Mouse (Mus musculus): ENCODE measurements around the gene Ctsf.
A peak's percentile ranks its signal among the peaks of the same experiment; 100 is the strongest.
"Not testable (repeated sequence)": the region's sequence is repeated elsewhere in the genome, so short reads cannot be mapped to it uniquely, and the experiment has no call there.

Gene Ctsf

GRCm38 (mm10) chr19:4849800-4850199, 5.1 kb upstream of the Ctsf start:
- DNase-seq (ENCODE audit: low spot score in 2 of 2): no peak

DNA sequence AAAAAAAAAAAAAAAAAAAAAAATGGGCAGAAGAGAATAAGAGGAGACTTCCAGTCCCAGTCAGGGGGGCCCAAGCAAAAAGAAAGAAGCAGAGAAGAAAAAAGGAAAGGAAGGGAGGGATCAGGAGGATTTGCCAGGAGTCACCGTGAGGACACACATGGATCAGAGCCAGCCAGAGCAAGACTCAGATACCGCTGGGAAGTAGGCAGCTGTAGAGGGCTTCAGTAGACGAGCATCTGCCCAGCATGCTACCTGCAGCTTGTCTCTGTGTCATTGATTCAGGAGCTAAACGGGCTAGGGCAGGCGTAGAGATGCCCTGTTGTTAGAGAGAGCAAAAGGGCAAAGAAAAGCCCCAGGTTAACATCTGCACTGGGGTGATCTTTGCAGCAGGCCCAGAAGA, 4.6 kb upstream of the Ctsf start:
- no peak for DNase-seq (ENCODE audit: low spot score in 2 of 2)

DNA sequence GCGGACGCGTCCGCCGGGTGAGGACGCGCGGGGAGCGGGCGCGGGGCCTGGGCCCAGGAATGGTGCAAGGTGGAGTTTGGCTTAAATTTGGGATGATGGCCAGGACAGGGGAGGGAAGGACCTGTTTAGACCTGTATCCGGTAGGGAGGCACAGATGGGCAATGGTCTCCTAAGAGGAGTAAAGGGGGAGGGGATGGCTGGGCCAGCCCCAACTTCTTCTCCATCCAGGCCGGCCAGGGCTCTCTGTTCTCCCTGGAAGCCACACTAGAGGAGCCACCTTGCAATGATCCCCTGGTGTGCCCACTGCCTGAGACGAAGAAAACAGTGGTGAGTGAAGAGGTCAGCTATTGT, 515 bp downstream of the Ctsf start:
- no peak for DNase-seq (ENCODE audit: low spot score in 2 of 2)

DNA sequence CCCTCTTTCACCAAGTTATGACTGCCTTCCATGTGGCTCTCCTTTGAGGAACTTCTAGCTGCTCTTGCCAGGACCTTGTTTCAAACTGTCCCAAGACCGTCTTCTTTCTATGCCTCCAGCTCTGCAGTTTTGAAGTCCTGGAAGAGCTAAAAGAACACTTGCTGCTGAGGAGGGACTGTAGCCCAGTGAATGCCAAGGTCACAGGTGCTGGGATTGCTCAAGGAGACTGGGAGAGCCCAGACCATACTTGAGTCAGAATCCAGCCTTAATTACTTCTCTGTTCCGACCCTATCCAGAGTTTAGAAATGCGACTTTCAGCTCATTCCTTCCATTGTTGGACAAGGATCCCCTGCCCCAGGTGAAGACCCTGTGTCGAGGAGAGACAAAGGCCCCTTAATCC, 1.0 kb downstream of the Ctsf start:
- no peak for DNase-seq (ENCODE audit: low spot score in 2 of 2)

DNA sequence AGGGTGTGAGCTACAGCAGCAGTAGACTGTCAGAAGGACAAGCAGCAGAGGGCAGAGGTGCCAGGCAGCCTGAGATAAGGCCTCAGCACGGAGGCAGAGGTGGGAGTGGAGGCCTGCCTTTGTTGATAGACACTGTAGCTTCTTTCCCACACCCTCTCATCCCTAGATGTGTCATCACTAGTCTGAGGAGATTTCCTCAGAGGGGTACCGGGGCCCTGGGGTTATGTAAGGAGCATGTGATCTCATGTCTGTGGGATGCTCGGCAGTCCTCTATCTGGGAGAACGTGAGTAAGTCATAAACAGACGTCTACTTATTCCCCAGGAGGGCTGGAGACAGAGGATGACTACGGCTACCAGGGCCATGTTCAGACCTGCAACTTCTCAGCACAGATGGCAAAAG, 4.2 kb downstream of the Ctsf start:
- no peak for DNase-seq (ENCODE audit: low spot score in 2 of 2)

DNA sequence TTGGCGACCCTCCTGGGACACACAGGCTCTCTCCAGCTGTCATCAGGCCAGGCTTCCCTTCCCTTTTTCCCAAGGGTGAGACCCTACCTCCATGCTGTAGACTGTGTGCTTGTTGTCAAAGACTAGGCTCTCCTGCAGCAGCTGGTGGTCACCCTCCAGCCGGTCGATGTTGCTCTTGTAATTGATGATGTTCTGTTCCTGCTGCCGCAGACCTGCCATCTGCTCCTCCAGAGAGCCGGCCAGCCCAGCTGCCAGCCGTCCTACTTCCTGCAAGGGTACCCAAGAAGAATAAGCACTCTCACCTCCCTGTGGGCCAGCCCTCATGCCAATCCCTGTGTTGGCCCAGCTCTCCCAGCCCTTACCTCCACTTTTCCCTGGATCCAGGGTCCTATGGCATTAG, 8.1 kb downstream of the Ctsf start:
- DNase-seq (ENCODE audit: low spot score in 2 of 2): no peak

DNA sequence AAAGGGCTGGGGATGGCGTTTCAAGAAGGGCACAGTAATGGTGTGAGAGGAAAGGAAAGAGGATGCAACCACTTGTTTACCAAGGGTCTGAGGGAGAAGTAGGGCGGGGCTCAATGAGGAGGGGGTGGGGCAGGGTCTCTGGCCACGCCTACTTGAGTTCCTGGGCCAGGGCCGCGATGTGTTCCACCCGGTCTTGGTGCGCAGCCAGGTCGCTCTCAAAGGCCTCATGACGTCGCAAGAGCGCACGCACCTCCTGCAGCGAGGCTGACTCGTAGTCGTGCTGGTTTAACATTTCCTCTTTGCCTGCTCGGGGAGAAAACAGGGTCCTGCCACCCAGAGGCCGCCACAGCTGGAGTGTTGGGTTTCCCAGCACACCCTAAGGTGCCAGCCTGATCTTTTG, 10.2 kb downstream of the Ctsf start:
- no peak for DNase-seq (ENCODE audit: low spot score in 2 of 2)

DNA sequence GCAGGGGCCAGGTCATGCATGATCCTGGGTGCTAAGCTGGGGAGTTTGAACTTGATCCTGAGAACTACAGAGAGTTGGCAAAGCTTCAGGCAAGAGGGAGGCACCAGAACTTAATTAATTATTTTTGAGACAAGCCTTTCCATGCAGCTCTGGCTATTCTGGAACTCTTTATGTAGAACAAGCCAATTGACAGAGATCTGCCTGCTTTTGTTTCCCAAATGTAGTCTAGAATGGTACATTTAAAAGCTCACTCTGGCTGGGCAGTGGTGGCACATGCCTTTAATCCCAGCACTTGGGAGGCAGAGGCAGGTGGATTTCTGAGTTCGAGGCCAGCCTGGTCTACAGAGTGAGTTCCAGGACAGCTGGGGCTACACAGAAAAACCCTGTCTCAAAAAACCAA, 19.7 kb downstream of the Ctsf start:
- not testable (repeated sequence) for DNase-seq (ENCODE audit: low spot score in 2 of 2)

GRCm38 (mm10) chr19:4876241-4876640, 21.3 kb downstream of the Ctsf start:
- no peak for DNase-seq (ENCODE audit: low spot score in 2 of 2)

GRCm38 (mm10) chr19:4876755-4877154, 21.8 kb downstream of the Ctsf start:
- DNase-seq (ENCODE audit: low spot score in 2 of 2): no peak

- peak; percentile 13 to 63 for DNase-seq (ENCODE audit: low spot score in 2 of 2)
Observed at GRCm38 (mm10) chr19:4877785-4878184, 22.9 kb downstream of the Ctsf start, which contains the start of gene Actn3. Gene Actn3, minus strand, starts transcription at chr19:4877909.

- DNase-seq (ENCODE audit: low spot score in 2 of 2): peak; percentile 96 to 97
Observed at GRCm38 (mm10) chr19:4878405-4879323, 23.7 kb downstream of the Ctsf start, which contains the start of gene Zdhhc24. Gene Zdhhc24, plus strand, starts transcription at chr19:4878668.

DNA sequence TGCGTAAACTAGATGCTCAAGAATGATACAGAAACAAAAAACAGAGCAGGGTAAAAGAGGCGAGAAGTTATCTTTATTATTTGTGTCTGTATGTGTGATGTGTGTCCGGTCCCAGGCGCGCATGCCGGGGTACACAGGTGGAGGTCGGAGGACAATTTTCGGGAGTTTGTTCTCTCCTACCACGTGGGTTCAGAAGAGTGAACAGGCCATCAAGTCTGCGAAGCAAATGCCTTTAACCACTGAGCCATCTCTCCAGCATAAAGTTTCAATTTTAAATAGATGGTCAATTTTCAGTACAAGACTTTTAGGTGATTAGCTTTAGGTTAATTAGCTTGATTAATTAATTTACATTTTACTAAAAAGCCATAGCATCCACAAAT, 24.4 kb downstream of the Ctsf start:
- no peak for DNase-seq (ENCODE audit: low spot score in 2 of 2)

- no peak for DNase-seq (ENCODE audit: low spot score in 2 of 2)
Observed at GRCm38 (mm10) chr19:4883961-4884360, 29.0 kb downstream of the Ctsf start.

- DNase-seq (ENCODE audit: low spot score in 2 of 2): no peak
Observed at GRCm38 (mm10) chr19:4889791-4890190, 34.9 kb downstream of the Ctsf start.

- DNase-seq (ENCODE audit: low spot score in 2 of 2): no peak
Observed at GRCm38 (mm10) chr19:4891798-4892197, 36.9 kb downstream of the Ctsf start.

DNA sequence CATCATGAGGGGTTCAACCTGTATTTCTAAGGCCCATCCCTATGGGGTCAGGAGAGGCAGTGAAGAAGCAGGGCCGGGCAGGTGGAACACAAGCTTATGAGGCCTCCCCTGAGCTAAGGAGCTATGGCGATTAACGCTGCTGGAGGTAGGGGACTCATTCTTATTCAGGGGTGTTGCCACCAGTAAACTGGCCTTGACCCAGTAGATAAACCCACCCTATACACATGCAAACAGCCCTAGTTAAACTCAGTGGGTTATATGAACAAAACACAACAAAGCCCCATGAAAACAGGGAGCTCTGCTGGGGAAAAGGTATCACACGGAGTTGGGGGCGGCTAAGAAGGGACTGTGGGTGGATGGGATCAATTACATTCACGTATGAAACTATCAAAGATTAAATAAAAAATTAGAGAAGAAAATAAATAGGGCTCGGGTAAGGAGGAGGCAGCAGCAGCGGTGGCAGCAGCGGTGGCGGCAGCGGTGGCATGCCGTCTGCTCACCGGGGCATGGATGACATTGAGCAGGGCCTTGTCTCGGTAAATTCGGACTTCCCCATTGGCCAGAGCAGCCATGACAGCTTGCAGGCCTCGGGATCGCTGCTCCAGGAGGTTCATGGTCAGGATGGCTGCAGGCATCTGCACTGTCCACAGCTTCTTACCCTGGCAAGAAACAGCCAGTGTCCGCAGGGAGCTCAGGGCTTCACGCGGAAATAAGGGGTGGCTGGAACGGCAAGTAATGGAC, 42.0 kb downstream of the Ctsf start:
- no peak for DNase-seq (ENCODE audit: low spot score in 2 of 2)

GRCm38 (mm10) chr19:4898972-4899371, 44.0 kb downstream of the Ctsf start:
- DNase-seq (ENCODE audit: low spot score in 2 of 2): no peak

DNA sequence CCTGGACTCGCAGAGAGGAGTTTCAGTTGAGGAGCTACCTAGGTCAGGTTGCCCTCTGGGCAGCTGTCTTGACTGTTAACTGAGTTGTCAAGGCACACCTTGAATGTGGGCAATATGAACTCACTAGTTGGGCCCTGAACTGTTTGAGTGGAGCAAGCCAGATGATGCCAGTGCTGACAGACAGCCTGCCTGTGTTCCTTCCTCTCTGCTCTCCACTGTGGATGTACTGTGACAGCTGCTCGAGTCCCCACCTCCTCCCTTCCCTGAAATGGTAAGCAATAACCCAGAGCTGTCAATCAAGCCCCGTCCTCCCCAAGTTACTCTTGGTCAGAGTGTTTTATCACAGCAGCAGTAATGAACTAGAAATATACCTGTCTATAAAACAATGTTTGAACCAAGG, 45.0 kb downstream of the Ctsf start:
- no peak for DNase-seq (ENCODE audit: low spot score in 2 of 2)

DNA sequence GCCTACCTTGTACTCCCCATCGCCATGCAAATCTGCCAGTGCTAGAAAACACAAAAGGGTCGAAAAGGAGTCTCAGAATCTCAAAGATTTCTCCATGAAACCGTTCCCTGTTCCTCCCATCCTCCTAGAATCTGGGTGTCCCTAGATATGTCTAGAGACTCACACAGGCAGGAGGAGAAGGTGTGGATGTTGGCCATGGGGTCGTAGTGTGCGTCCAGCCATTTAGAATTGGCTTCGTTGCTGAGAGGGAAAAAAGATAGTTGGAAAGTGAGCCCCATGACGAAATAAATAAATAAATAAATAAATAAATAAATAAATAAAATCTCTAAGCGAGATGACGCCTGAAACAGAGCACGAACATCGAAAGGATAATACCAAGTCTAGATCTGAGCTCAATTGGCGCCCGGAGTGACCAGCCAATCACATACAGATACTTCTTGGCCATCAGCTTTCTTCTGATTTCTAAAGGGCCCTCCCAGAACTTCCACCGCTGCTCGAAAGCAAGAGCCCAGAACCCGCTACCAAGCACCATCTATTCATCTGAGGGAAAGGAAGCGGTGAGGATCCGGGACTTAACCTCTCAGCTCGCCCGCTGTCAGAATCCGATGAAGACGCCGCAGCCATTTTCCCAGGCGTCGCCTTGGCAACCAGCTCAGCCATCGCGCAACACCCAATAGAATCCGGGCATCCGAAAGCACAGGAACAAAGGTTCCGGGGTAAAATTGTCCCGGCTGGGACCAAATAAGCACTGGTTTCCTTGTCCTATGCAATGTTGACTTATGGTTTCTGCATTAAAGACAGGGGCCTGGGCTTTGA, 51.3 kb downstream of the Ctsf start, which contains the start of gene Bbs1:
Gene Bbs1, minus strand, starts transcription at position 650 of the 816 bp plus-strand sequence.
- DNase-seq (ENCODE audit: low spot score in 2 of 2): peak; percentile 63 to 75

- DNase-seq (ENCODE audit: low spot score in 2 of 2): no peak
Observed at GRCm38 (mm10) chr19:4908107-4908506, 53.2 kb downstream of the Ctsf start.

DNA sequence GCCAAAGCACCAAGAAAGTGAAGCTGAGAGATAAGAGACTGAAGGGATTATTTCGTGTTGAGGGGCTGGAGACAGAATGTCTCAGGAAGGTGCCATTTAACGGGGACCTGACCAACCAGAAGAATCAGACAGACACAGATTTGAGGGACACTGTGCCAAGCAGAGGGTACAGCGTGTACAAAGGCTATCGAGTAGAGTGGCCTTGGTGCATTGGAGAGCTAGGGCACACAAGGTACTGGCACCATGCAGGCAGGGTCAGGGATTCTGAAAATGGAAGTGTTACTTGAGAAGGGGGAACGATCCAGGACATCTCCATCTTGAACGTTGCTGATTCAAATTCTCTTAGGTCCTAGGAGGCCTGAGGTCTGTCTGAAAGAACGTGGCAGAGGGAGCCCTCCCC, 54.4 kb downstream of the Ctsf start:
- no peak for DNase-seq (ENCODE audit: low spot score in 2 of 2)

All from urinary bladder, postnatal 36 days (tissue).